Mouse (Mus musculus): ENCODE measurements around the gene Gm20388. TPM values are rescaled to one million over a fixed set of nuclear protein-coding genes. Genes with fewer than 3 reads are reported as not detected.
"Not testable (repeated sequence)": the region's sequence is repeated elsewhere in the genome, so short reads cannot be mapped to it uniquely, and the experiment has no call there.

Gene Gm20388
- polyA plus RNA-seq, 1 experiment from 2014 or later = not detected

DNA sequence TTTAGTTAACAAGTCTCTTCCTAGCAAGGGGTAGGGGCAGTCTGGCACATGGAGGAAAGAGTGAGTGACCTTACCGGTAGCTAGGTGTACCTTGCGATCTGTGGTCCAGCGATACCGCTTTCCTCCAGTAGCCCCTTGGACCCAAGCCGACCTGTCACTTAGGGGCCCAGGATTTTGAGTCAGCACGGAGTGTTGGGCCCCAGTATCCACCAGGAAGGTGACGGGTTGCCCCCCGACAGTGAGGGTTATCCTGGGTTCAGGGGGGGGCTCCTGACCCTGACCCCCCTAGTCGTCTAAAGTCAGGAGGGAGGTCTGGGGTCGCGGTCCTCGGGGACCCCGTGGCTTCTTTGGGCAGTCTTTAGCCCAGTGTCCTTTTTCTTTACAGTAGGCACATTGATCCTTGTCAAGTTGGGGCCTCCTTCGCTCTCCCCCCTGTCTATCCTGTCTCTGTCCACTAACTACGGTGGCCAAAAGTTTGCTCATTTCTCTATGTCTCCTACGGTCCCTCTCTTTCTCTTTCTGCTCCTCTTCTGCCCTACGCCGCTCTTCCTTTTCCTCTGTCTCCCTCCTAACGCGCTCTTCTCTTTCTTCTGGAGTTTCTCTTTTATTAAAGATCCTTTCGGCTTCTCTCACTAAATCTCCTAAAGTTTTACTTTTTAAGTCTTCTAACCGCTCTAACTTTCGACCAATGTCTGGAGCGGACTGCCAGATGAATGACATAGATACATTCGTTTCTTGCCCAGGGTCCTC is 3521.2 kb downstream of the Gm20388 start:
- ATAC-seq = no peak
- WGBS = 97% methylated on average over 25 of the region's 25 CpGs

DNA sequence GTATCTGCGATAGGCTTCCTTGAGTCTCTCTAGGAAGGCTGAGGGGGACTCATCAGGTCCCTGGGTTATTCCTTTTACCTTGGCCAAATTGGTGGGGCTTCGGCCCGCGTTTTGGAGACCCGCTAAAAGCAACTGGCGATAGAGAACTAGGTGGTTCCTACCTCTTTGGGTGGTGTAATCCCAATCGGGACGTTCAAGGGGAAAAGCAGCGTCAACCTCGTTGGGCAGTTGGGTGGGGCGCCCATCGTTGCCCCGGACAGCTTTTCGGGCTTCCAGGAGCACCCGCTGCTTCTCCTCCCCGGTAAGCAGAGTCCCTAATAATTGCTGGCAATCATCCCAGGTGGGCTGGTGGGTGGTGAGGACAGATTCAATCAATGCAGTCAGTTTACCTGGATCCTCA is 3521.7 kb downstream of the Gm20388 start:
- Histone ChIP-seq H3K4me2 (replicated peaks; ENCODE audit: low read depth) (no peak overlapping the region), H3K4me1 (replicated peaks; ENCODE audit: control insufficient read depth, insufficient read depth, low read length) (no peaks in the 10 kb centered on the region), H3K36me3 (ENCODE audit: control insufficient read depth, insufficient read depth) (no peaks in the 10 kb centered on the region), H3K4me3 (ENCODE audit: low read depth, low read length) (no peak overlapping the region), H3K27ac (ENCODE audit: low read depth, low read length) (no peak overlapping the region), H3K9me3 (ENCODE audit: control insufficient read depth) (peaks cover 28% of the 10 kb centered on the region; the same call in 1 of the 2 replicates), H3K27me3 (replicated peaks; ENCODE audit: control insufficient read depth, insufficient read depth, low read length) (no peaks in the 10 kb centered on the region), H3K9ac (ENCODE audit: low read depth, low read length) (no peak overlapping the region)
- no peak for ATAC-seq
- TF ChIP-seq CTCF (IDR thresholded peaks at IDR 0.05; ENCODE audit: low read depth) = no peak
- WGBS = 96% methylated on average over 16 of the region's 16 CpGs

More for the DNA sequence above, 3521.2 kb downstream of the Gm20388 start:
- H3K27me3 ChIP-seq (replicated peaks; ENCODE audit: control insufficient read depth, insufficient read depth, low read length) = no peaks in the 10 kb centered on the region
- H3K9me3 ChIP-seq (ENCODE audit: control insufficient read depth) = peaks cover 30% of the 10 kb centered on the region; the same call in 1 of the 2 replicates
- no peak overlapping the region for H3K9ac ChIP-seq (ENCODE audit: low read depth, low read length)
- H3K4me2 ChIP-seq (replicated peaks; ENCODE audit: low read depth) = no peak overlapping the region
- no peak overlapping the region for H3K4me3 ChIP-seq (ENCODE audit: low read depth, low read length)
- H3K36me3 ChIP-seq (ENCODE audit: control insufficient read depth, insufficient read depth) = no peaks in the 10 kb centered on the region
- H3K27ac ChIP-seq (ENCODE audit: low read depth, low read length) = no peak overlapping the region
- H3K4me1 ChIP-seq (replicated peaks; ENCODE audit: control insufficient read depth, insufficient read depth, low read length) = no peaks in the 10 kb centered on the region
- TF ChIP-seq CTCF (IDR thresholded peaks at IDR 0.05; ENCODE audit: low read depth) = no peak

DNA sequence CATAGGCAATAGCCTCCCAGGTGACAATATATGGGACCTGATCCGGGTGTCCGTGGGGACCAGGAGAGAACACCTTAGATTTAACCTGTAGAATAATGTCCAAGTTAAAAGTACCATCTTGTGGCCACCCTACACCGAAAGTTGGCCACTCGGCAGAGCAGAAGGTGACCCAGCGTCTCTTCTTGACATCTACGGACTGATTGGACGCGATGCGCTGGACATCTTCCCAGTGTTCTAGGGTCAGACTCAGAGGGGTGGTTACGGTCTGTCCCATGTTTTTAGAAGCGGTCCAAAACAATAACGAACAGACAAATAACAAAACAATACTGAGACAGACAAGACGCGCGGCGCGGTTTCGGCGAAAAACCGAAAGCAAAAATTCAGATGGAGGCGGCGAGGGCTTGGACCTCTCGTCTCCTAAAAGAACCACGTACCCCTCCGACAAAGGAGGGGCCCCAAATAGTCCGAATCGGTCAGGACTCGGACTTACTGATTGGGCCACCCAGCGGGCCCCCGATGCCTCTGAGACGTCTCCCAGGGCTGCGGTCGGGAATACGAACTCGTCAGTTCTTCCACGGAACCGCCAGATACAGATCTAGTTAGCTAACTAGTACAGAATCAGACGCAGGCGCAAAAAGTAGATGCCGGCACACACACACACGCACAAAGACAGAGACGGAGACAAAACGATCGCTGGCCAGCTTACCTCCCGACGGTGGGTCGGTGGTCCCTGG is 3522.8 kb downstream of the Gm20388 start:
- not testable (repeated sequence) for H3K36me3 ChIP-seq (ENCODE audit: control insufficient read depth, insufficient read depth); H3K4me1 ChIP-seq (replicated peaks; ENCODE audit: control insufficient read depth, insufficient read depth, low read length); H3K4me2 ChIP-seq (replicated peaks; ENCODE audit: low read depth); H3K27me3 ChIP-seq (replicated peaks; ENCODE audit: control insufficient read depth, insufficient read depth, low read length); ATAC-seq; H3K9ac ChIP-seq (ENCODE audit: low read depth, low read length); H3K4me3 ChIP-seq (ENCODE audit: low read depth, low read length); H3K27ac ChIP-seq (ENCODE audit: low read depth, low read length)
- peaks cover 18% of the 10 kb centered on the region; the same call in 1 of the 2 replicates for H3K9me3 ChIP-seq (ENCODE audit: control insufficient read depth)
- WGBS = 97% methylated on average over 40 of the region's 47 CpGs

GRCm38 (mm10) chr8:123441788-123442187 is 3531.1 kb downstream of the Gm20388 start:
- H3K4me3 ChIP-seq (ENCODE audit: low read depth, low read length) = no peak overlapping the region
- H3K36me3 ChIP-seq (ENCODE audit: control insufficient read depth, insufficient read depth) = no peaks in the 10 kb centered on the region
- WGBS = 86% methylated on average over 2 of the region's 2 CpGs
- H3K4me1 ChIP-seq (replicated peaks; ENCODE audit: control insufficient read depth, insufficient read depth, low read length) = no peaks in the 10 kb centered on the region
- no peaks in the 10 kb centered on the region for H3K9me3 ChIP-seq (ENCODE audit: control insufficient read depth)
- H3K9ac ChIP-seq (ENCODE audit: low read depth, low read length) = no peak overlapping the region
- H3K27me3 ChIP-seq (replicated peaks; ENCODE audit: control insufficient read depth, insufficient read depth, low read length) = no peaks in the 10 kb centered on the region
- H3K27ac ChIP-seq (ENCODE audit: low read depth, low read length) = no peak overlapping the region
- TF ChIP-seq CTCF (IDR thresholded peaks at IDR 0.05; ENCODE audit: low read depth) = no peak
- ATAC-seq = no peak
- H3K4me2 ChIP-seq (replicated peaks; ENCODE audit: low read depth) = no peak overlapping the region

DNA sequence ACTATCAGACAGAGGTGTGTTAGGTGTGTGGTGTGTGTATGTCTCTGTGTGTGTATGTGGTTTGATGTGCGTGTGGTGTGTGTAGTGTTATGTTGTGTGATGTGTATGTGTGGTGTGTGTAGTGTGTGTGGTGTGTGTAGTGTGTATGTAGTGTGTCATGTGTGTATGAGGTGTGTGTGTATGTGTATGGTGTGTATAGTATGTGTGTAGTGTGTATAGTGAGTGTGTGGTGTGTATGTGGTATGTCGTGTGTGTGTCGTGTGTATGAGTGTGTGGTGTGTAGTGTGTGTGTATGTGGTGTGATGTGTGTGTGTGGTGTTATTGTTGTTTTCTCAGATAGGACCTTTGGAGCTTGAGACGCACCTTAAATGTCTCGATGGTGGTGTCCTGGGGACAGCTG is 3531.7 kb downstream of the Gm20388 start:
- peak overlapping the region; percentile 74; the same call in 1 of the 2 replicates for H3K4me3 ChIP-seq (ENCODE audit: low read depth, low read length)
- no peak for TF ChIP-seq CTCF (IDR thresholded peaks at IDR 0.05; ENCODE audit: low read depth)
- ATAC-seq = no peak
- no peaks in the 10 kb centered on the region for H3K36me3 ChIP-seq (ENCODE audit: control insufficient read depth, insufficient read depth)
- H3K27me3 ChIP-seq (replicated peaks; ENCODE audit: control insufficient read depth, insufficient read depth, low read length) = no peaks in the 10 kb centered on the region
- H3K27ac ChIP-seq (ENCODE audit: low read depth, low read length) = no peak overlapping the region; the same call in 1 of the 2 replicates
- WGBS = 83% methylated on average over 5 of the region's 5 CpGs
- H3K4me1 ChIP-seq (replicated peaks; ENCODE audit: control insufficient read depth, insufficient read depth, low read length) = no peaks in the 10 kb centered on the region
- H3K9me3 ChIP-seq (ENCODE audit: control insufficient read depth) = no peaks in the 10 kb centered on the region
- H3K9ac ChIP-seq (ENCODE audit: low read depth, low read length) = no peak overlapping the region
- peak overlapping the region; percentile 73 for H3K4me2 ChIP-seq (replicated peaks; ENCODE audit: low read depth)

GRCm38 (mm10) chr8:123442871-123443575 is 3532.4 kb downstream of the Gm20388 start:
- Histone ChIP-seq H3K9ac (ENCODE audit: low read depth, low read length) (peak overlapping the region; percentile 75), H3K4me2 (replicated peaks; ENCODE audit: low read depth) (peak overlapping the region; percentile 73), H3K27ac (ENCODE audit: low read depth, low read length) (peak overlapping the region; percentile 68), H3K9me3 (ENCODE audit: control insufficient read depth) (no peaks in the 10 kb centered on the region), H3K36me3 (ENCODE audit: control insufficient read depth, insufficient read depth) (no peaks in the 10 kb centered on the region), H3K4me3 (ENCODE audit: low read depth, low read length) (peak overlapping the region; percentile 74), H3K4me1 (replicated peaks; ENCODE audit: control insufficient read depth, insufficient read depth, low read length) (no peaks in the 10 kb centered on the region), H3K27me3 (replicated peaks; ENCODE audit: control insufficient read depth, insufficient read depth, low read length) (no peaks in the 10 kb centered on the region)
- ATAC-seq = peak; percentile 86
- TF ChIP-seq CTCF (IDR thresholded peaks at IDR 0.05; ENCODE audit: low read depth) = peak; percentile 82
- under 1% methylated on average over 41 of the region's 41 CpGs for WGBS
